Mouse (Mus musculus): ENCODE results near the gene Gemin6.

GRCm38 (mm10) chr17:80183615-80184014 is 40.6 kb upstream of the Gemin6 start:
- TF ChIP-seq CTCF (IDR thresholded peaks at IDR 0.05; ENCODE audit: low read depth), result no peak
- no peak for TF ChIP-seq EP300 (IDR thresholded peaks at IDR 0.05; ENCODE audit: low read depth)
